Mouse (Mus musculus): ENCODE measurements around the gene Cdip1. TPM values are rescaled to one million over a fixed set of nuclear protein-coding genes. Genes with fewer than 3 reads are reported as not detected.

Cdip1 gene
- polyA plus RNA-seq, 1 experiment from 2014 or later, result 93.3 TPM

- WGBS, result 73% methylated on average over 2 of the region's 2 CpGs
- H3K4me3 ChIP-seq (replicated peaks), result no peak overlapping the region
- H3K27ac ChIP-seq, result no peak overlapping the region
- no peaks in the 10 kb centered on the region for H3K9me3 ChIP-seq
- no peak overlapping the region for H3K9ac ChIP-seq (replicated peaks)
- ATAC-seq (ENCODE audit: insufficient number of reproducible peaks, insufficient read depth, low FRiP score, low TSS enrichment, low read depth), result no peak
- H3K36me3 ChIP-seq, result peaks cover 6% of the 10 kb centered on the region; the same call in 1 of the 2 replicates
- H3K4me2 ChIP-seq, result no peak overlapping the region
- no peaks in the 10 kb centered on the region for H3K27me3 ChIP-seq
- peaks cover 17% of the 10 kb centered on the region for H3K4me1 ChIP-seq (replicated peaks)
Measured at GRCm38 (mm10) chr16:4791332-4791731, 1.2 kb upstream of the Cdip1 start.

GRCm38 (mm10) chr16:4789311-4789768 is 752 bp downstream of the Cdip1 start:
- WGBS, result under 1% methylated on average over 29 of the region's 29 CpGs
- peak; percentile 75 for ATAC-seq (ENCODE audit: insufficient number of reproducible peaks, insufficient read depth, low FRiP score, low TSS enrichment, low read depth)

GRCm38 (mm10) chr16:4788176-4788575 is 1.9 kb downstream of the Cdip1 start:
- Histone ChIP-seq H3K27ac (no peak overlapping the region), H3K4me3 (replicated peaks) (peak overlapping the region; percentile 17), H3K4me2 (peak overlapping the region; percentile 66)

More at GRCm38 (mm10) chr16:4789311-4789768, 752 bp downstream of the Cdip1 start:
- H3K9me3 ChIP-seq, result no peaks in the 10 kb centered on the region
- H3K4me2 ChIP-seq, result peak overlapping the region; percentile 66
- H3K27me3 ChIP-seq, result no peaks in the 10 kb centered on the region
- H3K4me1 ChIP-seq (replicated peaks), result peaks cover 20% of the 10 kb centered on the region
- peak overlapping the region; percentile 99 for H3K27ac ChIP-seq
- peak overlapping the region; percentile 75 for H3K4me3 ChIP-seq (replicated peaks)
- H3K9ac ChIP-seq (replicated peaks), result peak overlapping the region; percentile 90
- peaks cover 6% of the 10 kb centered on the region; the same call in 1 of the 2 replicates for H3K36me3 ChIP-seq

GRCm38 (mm10) chr16:4785706-4786105 is 4.4 kb downstream of the Cdip1 start:
- Histone ChIP-seq H3K36me3 (peaks cover 21% of the 10 kb centered on the region), H3K9me3 (no peaks in the 10 kb centered on the region), H3K4me2 (no peak overlapping the region), H3K27me3 (no peaks in the 10 kb centered on the region), H3K9ac (replicated peaks) (no peak overlapping the region), H3K4me1 (replicated peaks) (peaks cover 20% of the 10 kb centered on the region), H3K4me3 (replicated peaks) (no peak overlapping the region), H3K27ac (no peak overlapping the region)
- ATAC-seq (ENCODE audit: insufficient number of reproducible peaks, insufficient read depth, low FRiP score, low TSS enrichment, low read depth), result no peak
- 86% methylated on average over 4 of the region's 4 CpGs for WGBS

More at GRCm38 (mm10) chr16:4788176-4788575, 1.9 kb downstream of the Cdip1 start:
- Histone ChIP-seq H3K9ac (replicated peaks) (no peak overlapping the region), H3K36me3 (peaks cover 11% of the 10 kb centered on the region), H3K27me3 (no peaks in the 10 kb centered on the region), H3K4me1 (replicated peaks) (peaks cover 20% of the 10 kb centered on the region), H3K9me3 (no peaks in the 10 kb centered on the region)
- ATAC-seq (ENCODE audit: insufficient number of reproducible peaks, insufficient read depth, low FRiP score, low TSS enrichment, low read depth), result no peak

DNA sequence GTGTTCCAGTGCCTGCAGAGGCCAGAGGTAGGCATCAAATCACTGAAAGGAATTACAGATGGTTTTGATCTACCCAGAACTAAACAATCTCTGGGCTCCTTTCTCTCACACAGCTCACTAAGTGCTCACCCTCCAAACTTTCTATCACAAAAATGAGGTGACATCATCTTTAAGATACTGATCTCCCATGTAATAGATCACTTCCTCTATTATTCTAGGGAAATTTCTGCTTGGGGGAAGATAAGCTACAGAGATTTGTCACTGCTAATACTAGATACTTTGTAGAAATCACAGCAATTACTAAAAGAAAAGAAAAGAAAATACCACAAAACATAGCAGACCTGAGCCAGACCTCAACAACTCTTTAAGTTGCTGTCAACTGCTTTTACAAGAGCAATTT is 7.6 kb downstream of the Cdip1 start:
- Histone ChIP-seq H3K9ac (replicated peaks) (no peak overlapping the region), H3K27me3 (no peaks in the 10 kb centered on the region), H3K4me2 (no peak overlapping the region), H3K4me1 (replicated peaks) (peaks cover 5% of the 10 kb centered on the region), H3K27ac (no peak overlapping the region), H3K9me3 (no peaks in the 10 kb centered on the region), H3K4me3 (replicated peaks) (no peak overlapping the region), H3K36me3 (peaks cover 38% of the 10 kb centered on the region)
- ATAC-seq (ENCODE audit: insufficient number of reproducible peaks, insufficient read depth, low FRiP score, low TSS enrichment, low read depth), result no peak

- H3K36me3 ChIP-seq, result peaks cover 45% of the 10 kb centered on the region
- peaks cover 3% of the 10 kb centered on the region; the same call in 1 of the 2 replicates for H3K4me1 ChIP-seq (replicated peaks)
- WGBS, result 84% methylated on average over 5 of the region's 5 CpGs
- H3K4me3 ChIP-seq (replicated peaks), result no peak overlapping the region
- H3K9me3 ChIP-seq, result no peaks in the 10 kb centered on the region
- no peak overlapping the region for H3K4me2 ChIP-seq
- H3K27me3 ChIP-seq, result no peaks in the 10 kb centered on the region
- ATAC-seq (ENCODE audit: insufficient number of reproducible peaks, insufficient read depth, low FRiP score, low TSS enrichment, low read depth), result no peak
- no peak overlapping the region for H3K27ac ChIP-seq
- H3K9ac ChIP-seq (replicated peaks), result no peak overlapping the region
Measured at GRCm38 (mm10) chr16:4781524-4782196, 8.4 kb downstream of the Cdip1 start.

GRCm38 (mm10) chr16:4778940-4779339 is 11.2 kb downstream of the Cdip1 start:
- Histone ChIP-seq H3K27me3 (no peaks in the 10 kb centered on the region), H3K36me3 (peaks cover 49% of the 10 kb centered on the region), H3K4me3 (replicated peaks) (no peak overlapping the region), H3K4me1 (replicated peaks) (no peaks in the 10 kb centered on the region), H3K9me3 (no peaks in the 10 kb centered on the region), H3K4me2 (no peak overlapping the region), H3K9ac (replicated peaks) (no peak overlapping the region), H3K27ac (no peak overlapping the region)
- no peak for ATAC-seq (ENCODE audit: insufficient number of reproducible peaks, insufficient read depth, low FRiP score, low TSS enrichment, low read depth)
- WGBS, result 92% methylated on average over 4 of the region's 4 CpGs

DNA sequence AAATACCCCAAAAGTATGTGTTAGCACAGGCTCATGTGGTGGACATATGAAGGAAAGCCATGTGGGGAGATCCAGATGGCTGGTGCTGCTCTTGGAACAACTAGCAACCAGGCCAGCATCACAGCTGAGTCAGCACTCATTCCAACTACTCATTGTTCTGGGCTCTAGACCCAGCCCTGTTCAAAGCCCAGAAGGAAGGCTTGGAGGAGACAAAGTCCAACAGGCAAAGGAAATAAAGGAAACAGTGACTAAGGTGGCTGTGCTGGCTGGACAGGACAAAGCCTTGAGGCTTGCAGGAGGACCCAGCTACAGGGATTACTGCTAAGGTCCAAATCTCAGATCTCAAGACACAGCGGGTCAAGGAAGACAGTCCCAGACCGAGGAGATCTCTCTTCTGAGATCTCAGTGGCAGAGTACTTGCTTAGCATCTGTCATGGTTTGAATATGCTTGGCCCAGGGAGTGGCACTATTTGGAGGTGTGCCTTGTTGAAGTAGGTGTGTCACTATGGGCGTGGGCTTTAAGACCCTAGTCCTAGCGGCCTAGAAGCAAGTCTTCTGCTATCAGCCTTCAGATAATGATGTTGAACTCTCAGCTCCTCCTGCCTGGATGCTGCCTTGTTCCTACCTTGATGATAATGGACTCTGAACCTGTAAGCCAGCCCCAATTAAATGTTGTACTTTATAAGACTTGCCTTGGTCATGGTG is 12.0 kb downstream of the Cdip1 start:
- H3K9ac ChIP-seq (replicated peaks), result no peak overlapping the region
- H3K9me3 ChIP-seq, result no peaks in the 10 kb centered on the region
- no peak overlapping the region for H3K4me3 ChIP-seq (replicated peaks)
- WGBS, result 94% methylated on average over 4 of the region's 4 CpGs
- H3K27ac ChIP-seq, result no peak overlapping the region
- H3K4me1 ChIP-seq (replicated peaks), result no peaks in the 10 kb centered on the region; the same call in 1 of the 2 replicates
- ATAC-seq (ENCODE audit: insufficient number of reproducible peaks, insufficient read depth, low FRiP score, low TSS enrichment, low read depth), result no peak
- no peak overlapping the region for H3K4me2 ChIP-seq
- no peaks in the 10 kb centered on the region for H3K27me3 ChIP-seq
- peaks cover 42% of the 10 kb centered on the region for H3K36me3 ChIP-seq

DNA sequence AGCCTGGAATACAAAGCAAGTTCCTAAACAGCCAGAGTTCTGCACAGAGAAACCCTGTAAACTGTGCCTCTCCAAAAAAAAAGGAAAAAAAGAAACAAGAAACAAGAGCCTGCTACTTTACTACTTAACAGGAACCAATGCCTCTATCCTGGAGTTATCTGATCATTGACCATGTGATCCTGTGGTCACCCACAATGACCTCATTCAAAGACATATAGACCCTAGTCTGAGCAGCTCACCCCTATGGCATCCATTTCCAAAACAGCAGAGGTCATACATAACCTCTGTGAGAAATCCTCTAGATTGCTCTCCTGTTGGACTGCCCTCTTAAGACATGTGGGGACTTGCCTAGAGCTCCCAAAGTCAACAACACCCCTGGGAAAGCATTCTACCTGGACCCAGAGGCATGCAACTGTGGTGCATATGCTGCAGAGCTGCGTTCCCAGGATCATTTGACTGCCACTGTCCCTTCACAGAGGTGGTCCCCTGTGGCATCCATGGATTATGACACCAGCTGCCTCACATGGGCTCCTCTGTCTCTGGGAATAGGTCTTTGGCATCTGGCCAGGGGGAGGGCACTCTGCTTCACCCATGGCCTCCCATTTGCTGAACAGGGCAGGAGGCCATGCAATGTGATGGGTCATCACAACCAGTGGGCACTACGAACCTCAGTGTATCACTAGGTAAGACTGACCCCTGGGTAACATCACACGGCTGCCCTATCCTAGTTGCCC is 12.8 kb downstream of the Cdip1 start:
- Histone ChIP-seq H3K27me3 (no peaks in the 10 kb centered on the region), H3K4me3 (replicated peaks) (no peak overlapping the region), H3K27ac (no peak overlapping the region), H3K9me3 (no peaks in the 10 kb centered on the region), H3K4me2 (no peak overlapping the region), H3K36me3 (peaks cover 40% of the 10 kb centered on the region), H3K4me1 (replicated peaks) (no peaks in the 10 kb centered on the region; the same call in 1 of the 2 replicates), H3K9ac (replicated peaks) (no peak overlapping the region)
- ATAC-seq (ENCODE audit: insufficient number of reproducible peaks, insufficient read depth, low FRiP score, low TSS enrichment, low read depth), result peak; percentile 42; the same call in 1 of the 2 replicates
- 92% methylated on average over 3 of the region's 3 CpGs for WGBS

GRCm38 (mm10) chr16:4773289-4773970 is 16.7 kb downstream of the Cdip1 start:
- H3K4me1 ChIP-seq (replicated peaks), result no peaks in the 10 kb centered on the region; the same call in 1 of the 2 replicates
- H3K4me2 ChIP-seq, result no peak overlapping the region
- H3K36me3 ChIP-seq, result peaks cover 57% of the 10 kb centered on the region
- H3K9ac ChIP-seq (replicated peaks), result no peak overlapping the region
- no peaks in the 10 kb centered on the region for H3K9me3 ChIP-seq
- 46% methylated on average over 1 of the region's 1 CpGs for WGBS
- no peaks in the 10 kb centered on the region for H3K27me3 ChIP-seq
- no peak overlapping the region for H3K4me3 ChIP-seq (replicated peaks)
- H3K27ac ChIP-seq, result no peak overlapping the region
- ATAC-seq (ENCODE audit: insufficient number of reproducible peaks, insufficient read depth, low FRiP score, low TSS enrichment, low read depth), result no peak
